Mouse (Mus musculus) kidney, embryonic 15.5 days (tissue): ENCODE measurements at regions not wholly inside any gene's neighbourhood (a gene's known extent, or its start where the extent isn't known, plus 50 kb on each side); places are given as distances from the start of the nearest gene placed in this dataset.

ENCODE experiments used
- ATAC-seq: fragments of 200-750 bp; cut with Nextera tagmentation; replicated peaks from 2 replicates; pipeline ENCODE4 v1.8.0; 2017; ENCODE audit warnings: moderate TSS enrichment; ENCODE audit not compliant: low FRiP score
- H3K27ac ChIP-seq: fragments of 300-500 bp; sonication (generic); 2 replicates; pipeline ENCODE4 v1.5.1; 2015; ENCODE audit warnings: mild to moderate bottlenecking, inconsistent platforms
- H3K27me3 ChIP-seq: fragments of 300-500 bp; sonication (generic); 2 replicates; pipeline ENCODE4 v1.6.1; 2015; ENCODE audit warnings: inconsistent platforms
- H3K36me3 ChIP-seq: fragments of 300-500 bp; sonication (generic); 2 replicates; pipeline ENCODE4 v1.6.1; 2015; ENCODE audit warnings: inconsistent platforms
- H3K4me1 ChIP-seq: fragments of 300-500 bp; sonication (generic); 2 replicates; pipeline ENCODE4 v1.6.1; 2015; ENCODE audit warnings: inconsistent platforms
- H3K4me2 ChIP-seq: fragments of 300-500 bp; sonication (generic); 2 replicates; pipeline ENCODE4 v1.6.1; 2015; ENCODE audit warnings: moderate library complexity, mild to moderate bottlenecking, inconsistent platforms
- H3K4me3 ChIP-seq: fragments of 300-500 bp; sonication (generic); replicated peaks from 2 replicates; pipeline ENCODE4 v1.5.1; 2015; ENCODE audit warnings: mild to moderate bottlenecking, inconsistent platforms
- H3K9ac ChIP-seq: fragments of 300-500 bp; sonication (generic); 2 replicates; pipeline ENCODE4 v1.6.1; 2015; ENCODE audit warnings: mild to moderate bottlenecking, inconsistent platforms
- H3K9me3 ChIP-seq: fragments of 300-500 bp; sonication (generic); replicated peaks from 2 replicates; pipeline ENCODE4 v1.6.1; 2016; ENCODE audit warnings: inconsistent platforms
- WGBS: fragments of 180-500 bp; shearing (Covaris S2); methylation state at CpG from one replicate; pipeline ENCODE4 v1.1.7; 2015; ENCODE audit warnings: mixed read lengths; 5-methylcytosine and 5-hydroxymethylcytosine counted together

DNA sequence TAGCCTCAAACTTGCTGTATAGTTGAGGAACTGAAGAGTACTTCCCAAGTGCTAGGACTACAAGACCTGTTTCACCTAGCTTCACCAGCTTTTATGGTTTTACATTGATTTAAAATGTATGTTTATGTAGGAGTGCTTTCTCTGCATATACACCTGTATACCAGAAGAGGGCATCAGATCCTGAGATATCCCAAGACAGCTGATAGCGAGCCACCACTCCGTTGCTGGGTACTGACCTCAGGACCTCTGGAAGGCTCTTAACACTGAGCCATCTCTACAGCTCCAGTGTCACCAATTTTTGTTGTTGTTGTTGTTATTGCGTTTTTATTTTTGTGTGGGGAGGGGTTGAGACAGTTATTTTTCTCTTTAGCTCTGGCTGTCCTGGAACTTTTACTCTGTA is 55.9 kb upstream of the Ddx3x start:
- ATAC-seq = peak; percentile 36; the same call in 1 of the 2 replicates
- H3K4me1 ChIP-seq = no peaks in the 10 kb centered on the region

DNA sequence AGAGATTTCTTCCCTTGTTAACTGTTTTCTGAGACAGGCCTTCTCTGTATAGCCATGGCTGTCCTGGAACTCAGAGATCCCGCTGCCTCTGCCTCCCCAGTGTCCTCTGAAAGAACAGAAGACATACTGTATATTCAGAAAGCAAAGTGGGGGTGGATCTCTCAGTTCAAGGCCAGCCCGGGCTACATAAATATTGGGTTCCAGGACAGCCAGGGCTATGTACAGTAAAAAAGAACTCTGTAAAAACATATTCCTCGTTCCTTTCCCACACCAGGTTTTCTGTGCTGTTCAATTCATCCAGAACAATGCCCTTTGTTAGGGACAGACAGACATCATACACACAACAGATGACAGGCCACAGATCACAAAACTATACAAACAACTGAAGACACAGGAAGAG is 54.3 kb upstream of the Ddx3x start:
- Histone ChIP-seq H3K36me3 (no peaks in the 10 kb centered on the region), H3K9me3 (no peaks in the 10 kb centered on the region), H3K4me3 (no peak overlapping the region), H3K9ac (no peak overlapping the region), H3K4me1 (0 out of 2 replicates have a peak, but pooled peaks cover 3% of the 10 kb centered on the region), H3K4me2 (no peak overlapping the region), H3K27ac (no peak overlapping the region), H3K27me3 (peaks cover 5% of the 10 kb centered on the region; the same call in 1 of the 2 replicates)
- ATAC-seq = no peak
- WGBS = 76% methylated on average over 3 of the region's 3 CpGs

More for the DNA sequence above, 55.9 kb upstream of the Ddx3x start:
- 8% methylated on average over 3 of the region's 3 CpGs for WGBS
- Histone ChIP-seq H3K4me2 (no peak overlapping the region), H3K9ac (no peak overlapping the region), H3K4me3 (no peak overlapping the region), H3K9me3 (no peaks in the 10 kb centered on the region), H3K36me3 (no peaks in the 10 kb centered on the region), H3K27me3 (peaks cover 10% of the 10 kb centered on the region), H3K27ac (no peak overlapping the region)

DNA sequence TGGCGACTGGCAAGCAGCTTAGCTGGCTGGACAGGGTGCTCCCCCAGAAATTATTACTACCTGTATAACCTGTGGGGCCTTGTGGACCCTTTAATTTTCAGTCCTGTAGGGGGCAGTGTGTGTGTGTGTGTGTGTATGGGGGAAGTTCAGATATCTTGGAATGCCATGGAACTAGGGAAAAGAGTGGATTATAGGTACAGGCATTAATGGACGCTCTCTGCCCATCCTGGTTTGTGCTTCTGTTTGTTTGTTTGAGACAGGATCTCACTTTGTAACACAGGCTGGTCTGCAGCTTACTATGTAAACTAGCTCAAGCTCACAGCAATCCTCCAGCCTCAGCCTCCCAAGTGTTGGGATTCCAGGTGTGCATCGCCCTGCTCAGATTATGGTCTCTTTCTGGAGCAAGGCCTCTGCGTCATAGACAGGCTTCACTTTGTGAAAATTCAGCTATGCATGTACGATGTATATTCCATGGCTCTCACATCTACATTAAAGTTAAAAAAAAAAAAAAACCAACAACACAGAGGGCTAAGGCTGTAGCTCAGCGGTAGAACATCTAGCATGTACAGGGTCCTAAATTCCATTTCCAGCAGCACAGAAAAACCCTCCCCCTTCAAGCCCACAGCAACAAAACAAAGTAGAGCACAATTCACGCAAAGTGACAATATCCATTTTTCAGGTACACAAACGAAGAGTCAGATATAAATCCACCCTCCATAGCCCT is 50.7 kb upstream of the Ddx3x start:
- Histone ChIP-seq H3K9me3 (no peaks in the 10 kb centered on the region), H3K4me2 (peak overlapping the region; percentile 58), H3K27me3 (peaks cover 12% of the 10 kb centered on the region), H3K9ac (peak overlapping the region; percentile 35; the same call in 1 of the 2 replicates), H3K4me1 (0 out of 2 replicates have a peak, but pooled peaks cover 4% of the 10 kb centered on the region), H3K27ac (peak overlapping the region; percentile 91), H3K4me3 (peak overlapping the region; percentile 42), H3K36me3 (no peaks in the 10 kb centered on the region)
- WGBS = 30% methylated on average over 8 of the region's 8 CpGs
- ATAC-seq = peak; percentile 35; the same call in 1 of the 2 replicates

DNA sequence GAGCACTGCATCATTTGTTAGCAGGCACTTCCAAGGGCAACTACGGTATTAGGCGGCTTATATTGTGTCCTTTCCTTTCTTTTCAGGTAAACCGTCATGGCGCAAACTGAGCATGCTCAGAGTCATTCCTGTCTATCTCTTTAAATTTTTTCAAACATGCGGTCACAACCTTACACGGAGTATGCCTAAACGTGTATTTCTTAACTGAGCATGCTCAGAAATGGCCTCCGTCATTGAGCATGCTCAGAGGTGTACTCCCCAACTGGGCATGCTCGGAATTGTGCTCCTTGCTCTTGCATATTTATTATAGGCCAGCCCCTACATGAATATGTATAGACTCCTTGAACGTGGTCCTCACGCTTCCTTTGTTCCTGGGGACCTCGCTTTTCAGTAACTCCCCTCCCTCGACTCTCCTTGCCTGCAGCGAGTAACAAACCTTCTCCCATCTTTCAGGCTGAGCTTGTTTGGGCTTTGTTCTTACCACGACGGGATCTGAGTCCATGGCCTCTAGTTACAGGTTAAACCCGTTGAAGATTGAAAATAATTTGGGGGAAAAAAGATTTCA is 50.1 kb upstream of the Ddx3x start:
- Histone ChIP-seq H3K27ac (peak overlapping the region; percentile 91), H3K27me3 (peaks cover 18% of the 10 kb centered on the region), H3K4me3 (peak overlapping the region; percentile 42), H3K4me2 (peak overlapping the region; percentile 58), H3K4me1 (0 out of 2 replicates have a peak, but pooled peaks cover 4% of the 10 kb centered on the region), H3K9ac (peak overlapping the region; percentile 35; the same call in 1 of the 2 replicates), H3K36me3 (no peaks in the 10 kb centered on the region), H3K9me3 (no peaks in the 10 kb centered on the region)
- peak; percentile 97 for ATAC-seq
- 12% methylated on average over 17 of the region's 17 CpGs for WGBS
